Mouse (Mus musculus) midbrain, embryonic 10.5 days (tissue): ENCODE measurements at regions not wholly inside any gene's neighbourhood (a gene's known extent, or its start where the extent isn't known, plus 50 kb on each side); places are given as distances from the start of the nearest gene placed in this dataset.

ENCODE experiments used
- DNase-seq: peaks from one replicate; pipeline ENCODE4 v3.0.0-alpha.2; 2017; ENCODE audit warnings: low spot score
- H3K27ac ChIP-seq: fragments of 300-500 bp; sonication (generic); replicated peaks from 2 replicates; pipeline ENCODE4 v1.5.1; 2016; ENCODE audit warnings: mild to moderate bottlenecking
- H3K27me3 ChIP-seq: fragments of 300-500 bp; sonication (generic); 2 replicates; pipeline ENCODE4 v1.6.1; 2016; ENCODE audit warnings: low read depth, mild to moderate bottlenecking; ENCODE audit not compliant: poor library complexity, severe bottlenecking
- H3K36me3 ChIP-seq: fragments of 300-500 bp; sonication (generic); 2 replicates; pipeline ENCODE4 v1.6.1; 2016; ENCODE audit warnings: mild to moderate bottlenecking, moderate library complexity
- H3K4me1 ChIP-seq: fragments of 300-500 bp; sonication (generic); 2 replicates; pipeline ENCODE4 v1.6.1; 2016
- H3K4me3 ChIP-seq: fragments of 300-500 bp; sonication (generic); 2 replicates; pipeline ENCODE4 v1.5.1; 2016; ENCODE audit warnings: mild to moderate bottlenecking, moderate library complexity
- H3K9me3 ChIP-seq: fragments of 300-500 bp; sonication (generic); replicated peaks from 2 replicates; pipeline ENCODE4 v1.6.1; 2016; ENCODE audit warnings: mild to moderate bottlenecking
- WGBS: fragments of 180-500 bp; shearing (Covaris S2); methylation state at CpG from one replicate; pipeline ENCODE4 v1.1.7; 2016; 5-methylcytosine and 5-hydroxymethylcytosine counted together

DNA sequence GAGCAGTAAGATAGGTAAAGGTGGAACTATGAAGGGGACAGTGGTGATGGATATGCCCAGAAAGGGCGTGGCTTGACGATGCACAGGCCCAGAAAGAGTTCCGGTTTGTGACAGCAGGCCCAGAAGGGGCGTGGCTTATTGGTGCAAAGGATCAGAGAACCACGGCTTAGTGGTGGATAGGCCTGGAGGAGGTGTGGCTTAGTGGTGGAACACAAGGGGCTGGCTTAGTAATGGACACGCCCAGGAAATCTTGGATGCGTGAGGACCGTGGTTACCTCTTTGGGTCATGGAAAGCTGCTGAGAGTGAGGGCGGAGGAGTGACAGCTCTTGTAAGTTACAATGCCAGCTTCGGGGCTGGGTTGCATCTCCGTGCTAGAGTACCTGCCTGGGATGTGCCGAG, 58.2 kb upstream of the Gm11733 start:
- peak; percentile 40 for DNase-seq
- H3K9me3 ChIP-seq, result no peaks in the 10 kb centered on the region
- H3K36me3 ChIP-seq, result no peaks in the 10 kb centered on the region
- no peak overlapping the region for H3K4me3 ChIP-seq
- 44% methylated on average over 12 of the region's 12 CpGs for WGBS
- H3K4me1 ChIP-seq, result peaks cover 23% of the 10 kb centered on the region
- peaks cover 23% of the 10 kb centered on the region for H3K27me3 ChIP-seq
- no peak overlapping the region for H3K27ac ChIP-seq

DNA sequence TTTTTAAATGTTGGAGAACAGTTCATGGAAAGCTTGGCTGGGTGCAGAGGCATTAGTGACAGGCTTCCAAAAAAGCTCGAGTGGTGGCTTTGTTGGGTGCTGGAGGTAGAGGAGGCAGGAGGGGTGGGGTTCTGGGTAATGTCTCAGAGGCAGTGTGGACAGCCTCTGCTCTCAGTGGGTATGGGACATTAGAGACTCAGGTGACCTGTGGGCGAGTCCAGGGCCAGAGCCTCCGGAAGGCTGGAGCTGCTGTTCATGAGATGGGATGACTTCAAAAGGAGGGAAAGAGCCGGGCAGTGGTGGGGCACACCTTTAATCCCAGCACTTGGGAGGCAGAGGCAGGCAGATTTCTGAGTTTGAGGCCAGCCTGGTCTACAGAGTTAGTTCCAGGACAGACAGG, 57.5 kb upstream of the Gm11733 start:
- H3K36me3 ChIP-seq, result no peaks in the 10 kb centered on the region
- no peaks in the 10 kb centered on the region for H3K9me3 ChIP-seq
- H3K27ac ChIP-seq, result no peak overlapping the region
- no peak overlapping the region for H3K4me3 ChIP-seq
- DNase-seq, result no peak
- peaks cover 23% of the 10 kb centered on the region for H3K4me1 ChIP-seq
- WGBS, result 92% methylated on average over 4 of the region's 4 CpGs
- peaks cover 23% of the 10 kb centered on the region for H3K27me3 ChIP-seq

DNA sequence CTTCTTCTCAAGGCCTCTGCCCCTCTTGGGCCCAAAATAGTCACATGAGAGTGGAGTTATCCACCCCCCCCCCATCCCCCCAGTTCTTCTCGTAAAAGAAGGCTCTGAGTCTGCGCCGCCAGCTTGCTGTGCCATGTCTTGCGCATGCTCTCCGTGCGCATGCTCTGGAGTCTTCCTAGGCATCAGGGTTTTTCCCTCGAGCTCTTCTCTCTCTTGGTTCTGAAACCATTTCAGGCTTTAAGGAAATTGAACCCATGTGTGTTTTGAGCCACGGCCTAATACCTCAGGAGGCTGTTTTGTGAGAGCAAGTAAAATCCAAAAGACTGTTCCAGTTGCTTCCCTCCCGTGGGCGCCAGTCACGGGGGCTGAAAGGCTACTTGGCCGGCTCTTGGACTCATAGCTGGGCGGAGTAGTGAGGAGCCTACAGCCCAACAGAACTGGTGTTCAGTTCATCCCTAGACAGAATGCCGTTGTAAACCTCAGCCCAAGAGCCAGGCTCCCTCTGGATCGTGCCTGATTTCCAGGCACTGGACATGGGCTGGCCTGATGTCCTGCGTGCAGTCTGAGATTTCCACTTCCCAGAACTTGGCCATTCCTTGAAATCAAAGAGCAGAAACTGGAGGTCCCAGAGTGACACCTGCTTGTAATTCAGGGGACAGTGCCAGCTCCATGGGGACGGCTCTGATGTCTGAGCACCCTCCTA, 56.2 kb upstream of the Gm11733 start:
- Histone ChIP-seq H3K9me3 (0 out of 2 replicates have a peak, but pooled peaks cover 1% of the 10 kb centered on the region), H3K27ac (0 out of 2 replicates have a peak overlapping the region, but pooled peaks have one; percentile 28), H3K27me3 (peaks cover 23% of the 10 kb centered on the region), H3K4me1 (peaks cover 23% of the 10 kb centered on the region), H3K36me3 (no peaks in the 10 kb centered on the region), H3K4me3 (no peak overlapping the region)
- DNase-seq, result no peak
- WGBS, result 85% methylated on average over 17 of the region's 17 CpGs

DNA sequence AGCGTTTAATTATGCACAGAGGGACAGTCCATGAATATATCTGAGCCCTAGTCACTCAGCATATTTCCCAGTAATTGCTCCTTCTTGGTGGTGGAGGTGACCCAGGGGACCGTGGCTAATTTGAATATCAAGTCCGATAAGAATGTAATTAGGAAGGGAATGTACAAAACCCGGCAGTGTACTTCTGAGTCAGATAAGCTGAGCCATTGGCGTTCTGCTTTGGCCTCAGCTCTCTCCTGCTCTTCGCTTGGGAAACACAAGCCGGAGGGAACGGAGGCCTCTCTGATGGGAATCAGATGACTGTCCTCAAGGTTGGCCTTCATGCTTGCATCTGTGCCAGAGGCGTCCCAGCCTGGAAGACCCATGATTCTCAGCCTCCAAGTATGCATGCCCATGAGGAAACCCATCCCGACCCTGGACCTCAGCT, 54.8 kb upstream of the Gm11733 start:
- H3K4me3 ChIP-seq, result no peak overlapping the region
- 87% methylated on average over 10 of the region's 10 CpGs for WGBS
- peaks cover 23% of the 10 kb centered on the region for H3K4me1 ChIP-seq
- H3K27me3 ChIP-seq, result peaks cover 23% of the 10 kb centered on the region
- 0 out of 2 replicates have a peak overlapping the region, but pooled peaks have one; percentile 17 for H3K27ac ChIP-seq
- no peak for DNase-seq
- H3K9me3 ChIP-seq, result peaks cover 11% of the 10 kb centered on the region; the same call in 1 of the 2 replicates
- H3K36me3 ChIP-seq, result no peaks in the 10 kb centered on the region

DNA sequence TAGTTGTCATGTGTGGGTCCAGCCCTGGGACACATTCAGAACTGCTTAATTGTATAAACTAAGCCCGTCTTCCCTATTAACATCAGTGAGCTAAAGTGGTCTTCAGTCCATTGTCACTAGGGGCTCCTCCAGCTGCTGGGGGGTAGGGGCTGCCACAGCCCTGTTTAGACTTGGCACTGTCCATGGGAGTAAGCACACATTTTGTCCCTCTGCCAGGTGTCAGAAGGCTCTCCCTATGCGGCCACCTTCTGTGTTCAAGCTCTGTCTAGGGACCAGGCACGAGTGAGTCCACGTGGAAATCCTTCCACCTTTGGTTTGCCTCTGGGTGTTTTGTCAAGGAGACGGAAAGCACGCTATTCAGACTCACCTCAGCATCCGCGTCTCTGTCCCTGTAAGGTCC, 54.3 kb upstream of the Gm11733 start:
- Histone ChIP-seq H3K36me3 (no peaks in the 10 kb centered on the region), H3K4me3 (no peak overlapping the region), H3K4me1 (peaks cover 23% of the 10 kb centered on the region), H3K27me3 (peaks cover 26% of the 10 kb centered on the region), H3K9me3 (peaks cover 11% of the 10 kb centered on the region; the same call in 1 of the 2 replicates), H3K27ac (peak overlapping the region; percentile 17; the same call in 1 of the 2 replicates)
- 63% methylated on average over 8 of the region's 8 CpGs for WGBS
- DNase-seq, result no peak

DNA sequence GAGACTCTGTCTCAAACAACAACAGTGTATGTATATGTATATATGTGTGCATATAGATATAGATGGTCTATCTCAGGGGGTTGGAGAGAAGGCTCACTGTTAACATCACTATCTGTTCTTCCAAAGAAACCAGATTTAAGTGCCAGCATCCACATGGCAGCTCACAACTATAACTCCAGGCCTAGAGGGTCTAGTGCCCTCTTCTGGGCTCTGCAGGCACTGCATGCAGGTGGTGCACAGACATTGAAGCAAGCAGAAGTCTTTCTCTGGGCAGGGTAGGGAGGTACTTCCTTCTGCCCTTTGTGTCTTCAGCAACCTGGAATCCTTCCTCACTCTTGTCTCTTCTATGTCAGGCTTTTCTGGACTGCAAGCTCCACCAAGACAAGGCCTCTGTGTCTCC, 50.1 kb upstream of the Gm11733 start:
- no peak overlapping the region for H3K4me3 ChIP-seq
- H3K9me3 ChIP-seq, result peaks cover 11% of the 10 kb centered on the region; the same call in 1 of the 2 replicates
- H3K27ac ChIP-seq, result no peak overlapping the region
- peaks cover 55% of the 10 kb centered on the region for H3K27me3 ChIP-seq
- DNase-seq, result no peak
- H3K4me1 ChIP-seq, result peaks cover 49% of the 10 kb centered on the region
- H3K36me3 ChIP-seq, result no peaks in the 10 kb centered on the region
